Mouse (Mus musculus) MEL-GATA-1-ER (cell line): Measurements from ENCODE around the gene Fam217b.

Experiments used
- DNase-seq: peaks from one replicate; pipeline ENCODE4 v3.0.0-alpha.2; 2012; ENCODE audit warnings: low read depth; ENCODE audit errors: extremely low read depth

Gene Fam217b

DNA sequence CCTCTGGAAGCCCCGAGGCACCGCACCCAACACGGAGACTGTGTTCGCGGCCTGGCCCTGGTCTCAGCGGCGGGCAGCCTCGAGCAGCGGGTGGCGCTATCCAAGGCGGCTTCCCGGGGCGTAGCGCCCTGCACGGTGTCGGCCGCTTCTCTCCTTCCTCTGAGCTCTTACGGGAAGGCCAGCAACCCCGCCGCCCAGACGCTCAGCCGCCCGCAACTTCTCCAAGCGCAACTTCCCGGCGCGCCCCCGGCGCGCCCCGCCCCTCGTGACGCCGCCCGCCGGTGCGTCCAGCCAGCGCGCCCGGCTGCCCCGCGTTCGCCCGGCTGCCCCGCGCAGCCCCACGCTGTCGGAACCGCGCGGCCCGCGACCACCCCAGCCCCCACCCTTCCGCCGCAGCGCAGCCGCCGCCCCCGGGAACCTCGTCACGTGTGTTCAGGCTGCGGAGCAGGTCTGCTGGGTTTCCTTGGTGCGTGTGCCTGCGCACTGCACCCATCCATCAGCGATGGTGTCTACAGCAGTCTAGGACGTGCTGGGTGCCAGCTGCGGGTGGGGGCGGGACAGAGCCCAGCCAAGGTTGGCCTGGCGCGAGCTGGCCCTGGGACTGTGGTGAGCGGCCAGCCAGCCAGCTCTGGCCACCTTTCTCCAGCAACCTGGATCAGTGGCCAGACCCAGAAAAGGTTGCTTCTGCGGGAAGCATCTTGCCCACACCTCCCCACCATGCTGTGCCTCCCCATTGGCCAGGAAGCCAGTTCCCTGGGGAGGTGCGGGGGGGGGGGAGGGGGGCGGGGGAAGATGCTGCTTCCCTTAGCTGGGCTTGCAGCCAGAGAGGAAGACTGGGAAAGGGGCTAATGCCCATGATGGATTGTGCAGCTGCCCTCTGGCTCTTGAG lies at the start of gene Fam217b, which contains the start of gene Ppp1r3d:
Gene Fam217b, plus strand, starts transcription at position 264 of the 889 bp plus-strand sequence.
Gene Ppp1r3d, minus strand, starts transcription at position 212 of the 889 bp plus-strand sequence.
- DNase-seq = no peak

DNA sequence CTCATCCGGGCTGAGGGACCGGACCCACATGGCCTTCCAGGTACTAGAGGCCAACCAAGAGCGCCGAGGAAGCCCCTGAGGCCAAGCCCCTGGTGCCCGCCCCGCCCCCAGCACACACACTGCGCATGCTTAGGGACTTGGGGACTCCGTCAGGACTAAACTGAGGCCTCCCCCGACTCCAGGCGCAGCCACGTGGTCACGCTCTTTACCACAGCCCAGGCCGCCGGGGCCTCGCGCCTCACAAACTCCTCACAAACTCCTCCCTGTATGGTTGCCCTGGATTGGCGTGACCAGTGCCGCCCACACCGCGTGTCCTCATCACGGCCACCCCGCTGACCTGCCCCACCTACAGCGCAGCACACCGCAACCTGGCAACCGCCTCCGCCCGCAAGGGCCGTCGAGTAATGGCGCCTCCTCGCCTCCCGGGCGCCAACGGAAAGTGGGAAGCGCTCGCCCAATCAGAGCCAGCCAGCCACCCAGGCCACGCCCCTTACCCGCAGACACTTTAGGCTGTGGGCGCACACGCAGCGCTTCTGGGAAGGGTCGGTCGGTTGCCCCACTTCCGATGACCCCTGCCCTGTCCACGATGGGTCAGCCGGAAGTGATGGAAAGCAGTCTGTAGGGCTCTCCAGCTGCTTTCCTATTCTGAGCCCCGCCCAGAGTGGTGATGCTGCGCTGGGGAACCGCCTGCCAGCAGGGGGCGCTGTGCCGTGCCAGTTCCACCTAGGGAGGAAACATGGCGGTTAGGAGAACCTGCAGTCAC lies 7.1 kb upstream of the Fam217b start, which contains the start of gene Sycp2:
Gene Sycp2, minus strand, starts transcription at position 633 of the 763 bp plus-strand sequence.
- no peak for DNase-seq

DNA sequence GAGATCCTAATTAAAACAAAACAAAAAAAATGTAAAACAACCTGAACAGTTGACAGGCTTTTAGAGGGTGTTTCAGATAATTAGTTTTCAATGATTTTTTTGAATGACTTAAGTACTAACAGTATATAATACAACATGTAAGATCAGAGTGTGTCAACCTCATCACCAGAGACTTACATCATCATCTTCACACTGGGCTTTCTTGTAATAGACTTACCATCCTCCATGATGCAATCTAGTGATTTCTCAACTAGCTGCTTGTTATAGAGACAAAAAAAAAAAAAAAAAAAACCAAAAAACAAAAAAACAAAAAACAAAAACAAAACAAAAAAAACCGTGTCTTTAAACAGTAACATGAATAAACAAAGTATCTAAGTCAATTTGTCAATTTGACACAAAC lies 5.3 kb upstream of the Fam217b start:
- no peak for DNase-seq

DNA sequence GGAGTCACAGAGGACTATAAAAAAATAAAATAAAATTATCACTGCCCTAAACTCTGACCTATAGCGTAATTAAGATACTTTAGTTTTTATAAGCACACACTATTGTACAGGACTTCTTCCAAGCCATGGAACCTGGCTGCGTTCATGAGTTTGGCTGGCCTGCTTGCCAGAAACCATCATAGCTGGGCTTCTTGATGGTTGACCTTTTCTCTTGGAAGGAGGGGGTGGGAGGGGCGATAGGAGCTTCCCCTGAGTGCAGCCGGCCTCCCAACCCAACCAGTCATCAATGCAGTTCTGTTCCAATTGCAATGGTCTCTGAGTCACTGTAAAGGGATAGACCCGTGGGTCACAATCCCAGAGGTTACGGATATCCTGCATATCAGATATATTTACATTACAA lies 4.0 kb upstream of the Fam217b start:
- no peak for DNase-seq

DNA sequence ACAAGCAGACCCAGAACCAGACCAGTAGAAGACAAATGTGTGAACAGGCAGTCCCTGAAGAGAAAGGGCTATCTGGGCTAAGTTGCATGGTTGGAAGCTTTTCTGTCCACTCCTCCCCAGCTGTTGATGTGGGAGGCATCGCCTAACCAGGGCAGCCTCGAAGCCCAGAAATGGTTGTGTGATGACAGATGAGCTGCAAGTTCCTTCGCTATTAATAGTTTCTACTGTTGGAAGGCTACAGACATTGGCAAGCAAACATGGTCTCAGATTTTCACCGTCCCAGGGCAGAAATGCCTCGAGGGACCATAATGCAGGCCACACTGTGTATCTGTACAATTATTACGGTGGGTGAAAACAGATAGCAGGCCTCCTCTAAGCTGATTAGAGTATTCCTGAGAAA lies 1.7 kb upstream of the Fam217b start:
- DNase-seq = no peak

DNA sequence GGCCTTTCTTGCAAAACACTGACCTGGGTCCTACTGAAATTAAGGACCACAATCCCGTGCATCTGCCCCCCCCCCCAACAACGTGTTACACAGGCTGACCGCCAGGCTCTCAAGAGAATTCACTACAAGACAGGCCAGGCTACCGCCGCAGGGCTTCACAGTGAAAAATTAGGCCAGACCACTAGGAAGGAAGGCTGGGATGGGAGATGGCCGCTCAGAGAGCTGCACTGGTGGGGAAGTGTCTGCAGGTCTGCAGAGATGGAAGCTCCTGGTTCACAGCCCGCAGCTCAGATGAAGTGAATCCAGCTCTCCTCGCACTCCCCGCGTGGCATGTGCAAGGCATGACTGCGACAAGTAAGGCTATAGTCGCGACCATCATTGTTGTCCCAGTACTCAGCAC lies 1.2 kb upstream of the Fam217b start:
- DNase-seq = no peak

DNA sequence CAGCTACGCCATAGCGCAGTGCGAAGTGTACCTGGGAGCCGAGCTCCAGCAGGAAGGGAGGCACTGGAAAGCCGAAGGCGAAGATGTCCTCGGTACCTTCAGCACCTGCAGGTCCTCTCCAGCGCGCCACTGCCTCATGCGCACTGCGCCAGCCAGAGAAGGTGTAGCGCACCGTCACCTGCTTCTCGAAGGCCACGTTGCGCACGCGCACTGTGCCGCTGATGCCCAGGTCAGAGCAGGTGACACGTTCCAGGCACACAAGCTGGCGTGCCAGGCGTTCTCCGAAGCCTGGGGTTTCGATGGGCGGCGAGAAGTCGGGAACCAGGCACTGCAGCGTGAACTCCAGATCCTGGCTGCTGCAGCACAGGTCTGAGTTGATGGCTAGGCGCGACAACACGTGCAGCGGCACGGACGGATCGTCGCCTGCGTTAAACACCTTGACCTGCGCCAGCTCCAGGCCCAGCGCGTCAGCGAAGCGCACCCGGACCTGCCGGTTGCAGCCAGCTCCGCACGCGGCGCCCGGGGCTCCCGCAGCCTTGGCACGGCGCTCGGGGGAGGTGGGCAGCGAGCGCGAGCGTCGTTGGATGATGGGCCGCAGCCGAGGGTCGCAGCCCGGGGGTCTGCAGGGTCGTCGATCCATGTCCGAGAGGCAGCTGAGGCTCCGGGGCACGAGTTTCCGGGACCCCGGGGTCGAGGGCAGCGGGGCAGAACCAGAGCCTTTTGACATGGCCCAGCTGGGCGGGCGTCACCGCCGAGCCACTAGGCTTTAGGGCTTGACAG lies 653 bp upstream of the Fam217b start:
- DNase-seq = no peak

DNA sequence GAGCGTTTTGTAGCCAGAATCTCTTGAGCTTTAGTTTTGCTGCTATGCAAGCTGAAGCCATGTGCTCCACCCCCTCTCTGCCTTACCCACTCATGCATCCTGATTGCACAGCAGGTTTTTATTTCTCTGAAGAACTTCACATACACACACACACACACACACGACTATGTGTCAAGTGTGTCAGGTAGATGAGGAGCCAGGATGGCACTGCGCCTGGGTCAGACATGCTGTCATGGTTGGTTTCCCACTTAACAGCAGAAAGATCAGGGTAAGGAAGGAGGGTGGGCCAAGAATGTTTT lies 775 bp downstream of the Fam217b start:
- DNase-seq = no peak

DNA sequence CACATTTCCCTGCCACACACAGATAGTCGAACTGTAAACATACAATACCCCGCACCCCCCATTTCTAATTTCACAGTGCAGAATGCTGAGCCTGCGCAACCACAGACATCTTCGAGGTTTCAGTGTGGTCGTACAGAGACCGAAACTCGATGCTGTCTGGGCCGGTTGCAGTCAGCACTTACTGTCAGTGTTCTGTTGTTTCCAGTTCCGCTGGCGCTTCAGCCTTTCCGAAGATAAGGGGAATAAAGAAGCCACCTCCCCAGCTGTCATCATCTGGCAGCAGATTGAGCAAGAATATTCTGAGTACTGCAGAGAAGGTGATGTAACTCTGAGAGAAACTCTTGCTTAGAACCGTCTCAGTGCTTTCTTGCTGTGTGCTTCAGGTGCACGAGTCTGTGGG lies 2.1 kb downstream of the Fam217b start:
- DNase-seq = no peak

DNA sequence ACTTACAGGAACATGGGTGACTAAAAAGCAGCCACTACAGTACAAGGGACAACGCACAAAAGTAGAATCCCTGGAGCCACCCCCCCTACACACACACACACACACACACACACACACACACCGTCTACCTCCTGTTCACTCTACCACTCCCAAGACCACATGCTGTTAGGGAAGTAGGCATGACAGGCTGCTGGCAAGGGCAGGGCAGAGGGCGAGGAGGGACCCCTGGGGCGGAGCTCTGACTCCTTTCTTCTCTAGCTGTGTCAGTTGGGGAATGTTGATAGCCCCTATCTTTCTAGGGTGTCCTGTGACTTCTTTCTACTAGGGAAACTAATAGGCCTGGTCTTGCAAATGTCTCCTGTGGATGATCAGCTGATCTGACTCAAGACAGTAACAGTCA lies 2.6 kb downstream of the Fam217b start:
- DNase-seq = no peak

DNA sequence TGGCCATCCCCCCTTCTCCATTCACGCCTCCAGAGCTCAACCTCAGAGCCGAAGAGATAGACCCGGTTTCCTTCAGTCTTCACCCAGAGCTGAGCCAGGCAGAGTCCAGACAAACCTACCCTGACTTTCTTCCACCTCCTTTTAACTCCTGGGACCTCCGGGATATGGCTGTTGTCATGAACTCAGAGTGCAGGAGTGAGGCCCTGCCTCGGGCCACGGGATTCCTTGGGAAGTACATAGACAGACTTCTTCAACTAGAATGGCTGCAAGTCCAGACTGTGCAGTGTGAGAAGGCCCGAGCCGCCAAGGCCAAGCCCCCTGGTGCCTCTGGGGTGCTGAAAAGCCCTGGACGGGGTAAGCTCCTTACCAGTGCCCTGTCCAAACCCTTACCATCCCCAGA lies 6.3 kb downstream of the Fam217b start:
- DNase-seq = no peak

DNA sequence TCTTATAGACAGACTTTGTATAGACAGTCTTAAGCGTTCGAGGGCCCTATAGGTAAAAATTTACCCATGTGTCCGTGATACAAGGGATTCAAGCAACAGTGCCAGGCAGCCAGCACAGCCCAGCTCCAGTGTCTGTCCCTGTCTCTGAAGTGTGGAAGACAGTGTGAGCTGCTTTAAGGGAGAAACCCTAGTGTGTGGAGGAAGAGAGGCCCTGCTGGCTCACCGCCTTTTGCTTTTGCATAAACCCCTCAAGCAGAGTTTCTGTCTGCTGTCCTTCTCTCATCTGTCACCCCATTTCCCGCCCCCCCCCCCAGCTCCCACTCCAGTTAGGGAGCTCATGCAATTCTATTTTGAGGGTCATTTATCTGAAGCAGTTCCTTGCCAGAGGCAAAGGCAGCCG lies 7.3 kb downstream of the Fam217b start:
- DNase-seq = no peak

DNA sequence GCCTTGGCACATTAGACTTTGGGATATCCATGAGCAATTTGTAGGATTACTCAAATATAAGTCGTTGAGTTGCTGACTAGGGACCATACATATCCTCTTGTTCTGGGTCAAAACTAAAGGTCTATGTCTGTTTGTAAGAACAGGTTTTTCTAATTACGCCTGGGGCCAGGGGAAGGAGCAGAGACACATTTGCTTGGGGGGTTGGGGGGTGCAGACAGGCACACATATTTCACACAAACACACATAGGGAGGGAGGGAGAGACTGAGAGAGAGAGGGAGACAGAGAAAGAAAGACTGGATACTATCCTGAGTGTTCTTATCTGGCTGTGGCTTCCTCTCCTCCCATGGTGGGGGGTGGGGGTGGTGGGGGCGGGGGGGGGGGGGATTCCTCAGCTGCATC lies 7.9 kb downstream of the Fam217b start:
- no peak for DNase-seq

DNA sequence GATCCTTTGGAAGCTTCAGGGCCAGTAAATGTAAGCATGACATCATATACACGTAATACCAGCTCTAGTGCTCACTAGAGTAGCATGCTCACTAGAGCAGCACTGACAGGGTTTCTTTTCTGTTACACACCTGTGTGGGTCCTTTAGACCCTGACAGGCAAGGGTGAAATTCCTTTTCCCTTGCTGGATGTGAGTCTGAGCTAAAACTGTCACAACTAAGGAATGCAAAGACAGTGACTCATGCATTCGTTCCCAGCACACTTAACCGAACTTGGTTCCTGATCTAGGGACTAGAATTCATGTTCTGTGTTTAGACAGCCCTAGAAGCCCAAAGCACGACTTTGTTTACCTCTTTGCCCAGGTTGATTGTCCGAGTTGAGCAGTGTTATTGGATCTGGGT lies 8.9 kb downstream of the Fam217b start:
- no peak for DNase-seq

DNA sequence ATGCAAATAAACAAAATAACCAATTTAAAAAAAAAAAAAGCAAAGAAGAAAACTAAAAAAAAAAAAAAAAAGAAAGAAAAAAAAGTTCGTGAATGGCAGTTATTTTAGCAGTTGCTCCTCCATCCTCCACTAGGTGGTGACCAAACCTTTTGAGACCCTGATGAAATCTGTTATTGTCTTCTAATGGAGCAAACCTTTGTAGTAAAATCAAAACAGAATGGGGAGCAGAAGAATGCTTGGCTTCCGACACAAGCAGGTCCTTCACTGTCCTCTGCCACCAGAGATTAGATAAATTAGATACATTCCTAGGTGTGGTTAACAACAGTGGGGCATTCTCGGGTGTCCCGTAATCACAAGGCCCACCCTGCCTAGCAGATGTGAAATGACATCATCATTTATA lies 11.9 kb downstream of the Fam217b start:
- DNase-seq = no peak

DNA sequence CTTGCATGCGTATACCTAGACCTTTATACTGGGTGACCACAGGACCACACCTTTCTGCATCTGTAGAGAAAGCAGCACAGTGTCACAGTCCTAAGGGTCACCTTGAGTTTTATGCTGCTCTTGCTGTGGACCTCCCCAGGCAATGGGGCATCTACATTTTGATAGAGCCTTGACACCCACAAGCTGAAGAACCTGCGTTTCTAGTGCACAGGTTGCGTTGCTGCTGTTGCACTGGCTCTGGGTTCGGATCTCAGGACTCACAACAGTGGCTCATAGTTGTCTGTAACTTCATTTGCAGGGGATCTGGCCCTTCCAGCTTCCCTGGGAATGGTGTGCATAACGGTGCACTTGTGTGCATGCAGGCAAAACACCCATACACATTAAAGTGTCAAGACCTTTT lies 12.9 kb downstream of the Fam217b start:
- DNase-seq = no peak

DNA sequence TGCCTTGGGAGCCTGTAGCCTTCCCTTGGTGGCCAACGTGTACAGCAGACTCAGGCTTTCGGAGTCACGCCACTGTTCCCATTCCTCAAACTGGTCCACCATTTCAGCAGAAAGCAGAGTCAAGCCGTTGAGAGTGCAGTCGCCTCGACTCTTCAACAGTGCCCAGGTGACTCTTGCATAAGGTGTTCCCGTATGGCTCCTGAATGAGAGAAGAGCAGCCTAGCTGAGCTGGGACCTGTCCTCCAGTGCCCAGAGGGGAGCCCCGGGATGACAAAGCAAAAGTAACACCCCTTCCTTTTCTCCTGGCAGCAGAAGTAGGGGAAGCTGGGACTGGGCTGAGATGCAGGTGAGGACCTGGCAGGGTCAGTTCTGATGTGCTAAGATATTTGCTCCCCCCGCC lies 13.9 kb downstream of the Fam217b start:
- DNase-seq = no peak

DNA sequence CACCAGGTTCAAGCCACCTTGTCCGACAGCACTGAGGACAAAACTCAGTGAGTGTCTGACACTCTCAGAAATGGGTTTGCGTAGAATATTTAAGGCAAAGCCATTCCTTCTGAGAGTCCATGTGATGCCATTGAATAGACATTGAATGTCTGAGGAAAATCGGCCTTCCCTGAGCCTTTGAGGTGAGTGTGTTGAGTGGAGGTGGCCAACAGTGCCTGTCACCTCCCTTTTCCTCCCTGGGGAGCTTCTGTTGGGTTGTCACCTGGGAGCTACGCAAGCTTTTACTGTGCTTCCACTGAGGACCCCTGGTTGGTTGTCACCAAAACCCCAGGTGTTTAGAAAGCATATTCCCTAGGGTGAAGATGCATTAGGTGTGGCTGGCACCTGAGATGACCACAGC lies 14.4 kb downstream of the Fam217b start:
- DNase-seq = no peak

DNA sequence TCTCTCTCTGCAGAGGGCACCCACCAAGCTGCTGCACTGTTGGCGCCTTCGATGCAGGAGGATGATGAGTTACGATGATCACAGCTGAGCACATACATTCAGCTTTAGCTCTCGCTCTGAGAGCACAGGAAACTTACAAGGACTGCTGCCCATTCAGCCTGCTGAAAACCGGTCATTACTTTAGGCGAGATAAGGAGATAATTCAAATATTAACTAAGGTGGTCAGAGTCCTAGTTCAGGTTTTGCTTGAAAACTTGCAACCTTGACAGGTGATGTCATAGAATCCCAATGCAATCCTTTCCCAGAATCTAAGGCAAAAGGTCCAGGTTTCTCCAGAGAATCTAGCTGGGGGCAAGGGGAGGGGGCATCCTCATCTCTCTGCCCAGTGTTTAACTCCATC lies 15.1 kb downstream of the Fam217b start:
- no peak for DNase-seq

DNA sequence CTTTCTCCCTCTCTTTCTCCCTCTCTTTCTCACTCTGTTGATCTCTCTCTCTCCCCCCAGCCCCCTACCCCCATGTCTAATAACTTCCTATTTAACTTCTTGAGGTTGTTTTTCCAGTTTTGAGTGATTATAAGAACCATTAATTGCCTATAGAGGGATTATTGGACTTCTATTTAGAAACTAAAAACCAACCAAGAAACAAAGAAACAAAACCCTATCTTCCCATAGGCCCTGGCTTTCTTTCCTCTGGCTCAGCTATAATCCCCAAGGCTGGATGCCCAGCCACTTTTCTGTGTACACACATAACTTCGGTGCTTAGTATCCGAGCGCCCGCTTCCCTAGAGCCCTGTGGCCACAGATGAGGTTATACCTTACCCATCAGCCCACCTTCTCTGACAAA lies 15.9 kb downstream of the Fam217b start, which contains the start of gene Cdh26:
Gene Cdh26, plus strand, starts transcription at position 301 of the 400 bp plus-strand sequence.
- no peak for DNase-seq

DNA sequence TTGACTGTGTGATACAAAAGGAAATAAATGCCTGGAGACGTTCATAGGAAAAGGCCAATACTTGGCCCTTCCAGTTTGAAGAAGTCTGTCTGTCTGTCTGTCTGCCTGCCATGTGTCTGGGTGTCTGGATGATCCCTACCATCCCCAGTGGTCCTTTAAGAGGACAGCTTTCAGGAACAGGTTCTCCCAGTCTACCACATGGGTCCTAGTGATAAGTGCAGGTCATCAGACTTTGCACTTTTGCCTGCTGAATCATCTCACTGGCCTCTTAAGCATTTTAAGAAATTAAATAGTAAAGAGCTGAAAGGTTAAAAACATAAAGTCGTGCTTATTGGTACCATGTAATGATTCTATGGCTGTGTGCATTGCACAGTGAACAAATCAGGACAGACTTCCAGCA lies 19.2 kb downstream of the Fam217b start:
- no peak for DNase-seq

DNA sequence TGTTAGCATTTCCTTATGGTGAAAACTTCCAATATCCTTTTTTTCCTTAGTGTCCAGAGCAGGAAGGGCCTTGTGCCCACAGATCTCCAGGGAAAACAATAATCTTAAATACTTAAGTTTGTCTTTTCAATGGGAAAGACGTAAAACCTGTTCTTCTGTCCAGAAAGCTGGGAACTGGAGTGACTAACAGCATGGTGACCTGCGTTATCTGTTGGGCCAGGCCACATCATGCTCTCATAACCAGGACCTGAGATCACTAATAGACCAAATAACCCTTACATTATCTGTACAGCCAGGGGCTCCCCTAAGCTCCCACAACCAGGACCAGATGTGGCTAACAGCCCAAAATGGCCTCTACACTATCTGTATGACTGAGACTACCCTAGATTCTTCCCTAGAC lies 19.6 kb downstream of the Fam217b start:
- DNase-seq = no peak
